Mouse (Mus musculus): ENCODE data around the gene Tango6. TPM values are rescaled to one million over a fixed set of nuclear protein-coding genes. Genes with fewer than 3 reads are reported as not detected.
"Not testable (repeated sequence)": the region's sequence is repeated elsewhere in the genome, so short reads cannot be mapped to it uniquely, and the experiment has no call there.

The Tango6 gene
- total RNA-seq, 2 experiments from 2014 or later, result 5.7 to 7.1 TPM

- DNase-seq (ENCODE audit: extremely low spot score in 1 of 2, low spot score in 1 of 2), result no peak
Observed at GRCm38 (mm10) chr8:106742321-106742720, 59.5 kb downstream of the Tango6 start.

- DNase-seq (ENCODE audit: extremely low spot score in 1 of 2, low spot score in 1 of 2), result no peak
Observed at GRCm38 (mm10) chr8:106743361-106743760, 60.5 kb downstream of the Tango6 start.

DNA sequence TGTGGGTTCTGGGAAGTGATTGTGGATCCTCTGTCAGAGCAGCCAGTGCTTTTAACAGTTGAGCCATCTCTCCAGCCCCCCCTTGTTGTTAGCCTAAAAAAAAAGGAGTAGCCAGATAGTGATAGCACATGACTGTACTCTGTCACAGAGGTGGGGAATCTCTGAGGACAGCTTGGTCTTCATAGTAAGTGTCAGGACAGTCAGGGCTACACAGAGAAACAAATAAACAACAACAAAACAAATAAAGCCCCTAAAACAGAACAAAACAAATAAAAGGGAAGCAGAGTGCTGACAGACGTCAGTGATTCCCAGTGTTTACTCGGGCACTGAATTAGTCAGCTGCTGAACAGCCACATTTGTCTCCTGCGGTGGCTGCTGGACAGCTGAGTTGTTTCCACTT lies 70.6 kb downstream of the Tango6 start:
- no peak for DNase-seq (ENCODE audit: extremely low spot score in 1 of 2, low spot score in 1 of 2)

DNA sequence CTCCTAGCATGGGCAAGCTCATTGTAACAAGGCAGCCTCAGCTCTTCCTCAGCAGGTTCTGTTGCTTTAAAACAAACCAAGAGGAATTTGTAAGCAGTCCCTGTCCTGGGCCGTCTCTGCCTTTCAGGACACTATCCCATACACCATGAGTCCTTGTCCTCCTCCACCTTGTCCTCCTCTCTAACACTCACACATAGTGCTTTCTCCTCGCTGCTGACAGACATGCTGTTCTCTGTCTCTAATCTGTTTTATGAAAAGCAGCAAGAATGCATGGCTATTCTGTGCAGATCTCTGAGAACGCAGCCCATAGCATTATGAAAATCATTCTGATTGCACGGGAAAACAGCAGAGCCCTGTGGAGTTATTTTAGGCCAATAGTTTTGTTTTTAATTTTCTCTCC lies 78.4 kb downstream of the Tango6 start:
- no peak for DNase-seq (ENCODE audit: extremely low spot score in 1 of 2, low spot score in 1 of 2)

DNA sequence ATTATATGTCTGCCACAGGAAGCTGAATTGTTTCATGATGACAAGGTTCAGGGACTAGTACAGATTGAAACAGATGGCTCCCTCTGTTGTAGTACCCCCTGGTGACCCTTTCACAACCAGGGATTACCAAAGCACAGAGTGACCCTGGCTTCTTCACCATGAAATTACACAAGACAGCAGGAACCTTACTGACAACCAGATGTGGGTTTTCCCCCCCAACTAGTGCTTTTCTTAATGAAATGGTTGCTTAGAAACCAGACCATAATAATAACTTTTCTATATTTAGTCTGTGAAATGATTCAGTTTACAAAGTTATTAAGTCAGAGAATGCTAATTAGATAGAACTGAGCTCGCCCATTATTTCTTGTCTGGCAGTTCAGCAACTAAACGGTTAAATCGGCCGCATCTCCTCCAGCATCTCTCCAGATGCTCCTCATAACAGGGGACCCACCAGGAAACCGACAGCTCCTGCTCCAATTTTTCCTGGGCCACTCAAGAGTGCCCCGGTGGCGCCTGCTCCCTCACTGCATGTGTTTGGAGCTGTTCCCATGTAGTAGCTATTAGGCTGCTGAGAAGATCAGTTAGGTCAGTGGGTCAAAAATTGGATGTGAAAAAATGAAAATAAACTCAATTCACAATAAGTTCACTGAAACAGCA lies 79.1 kb downstream of the Tango6 start:
- DNase-seq (ENCODE audit: extremely low spot score in 1 of 2, low spot score in 1 of 2), result no peak

DNA sequence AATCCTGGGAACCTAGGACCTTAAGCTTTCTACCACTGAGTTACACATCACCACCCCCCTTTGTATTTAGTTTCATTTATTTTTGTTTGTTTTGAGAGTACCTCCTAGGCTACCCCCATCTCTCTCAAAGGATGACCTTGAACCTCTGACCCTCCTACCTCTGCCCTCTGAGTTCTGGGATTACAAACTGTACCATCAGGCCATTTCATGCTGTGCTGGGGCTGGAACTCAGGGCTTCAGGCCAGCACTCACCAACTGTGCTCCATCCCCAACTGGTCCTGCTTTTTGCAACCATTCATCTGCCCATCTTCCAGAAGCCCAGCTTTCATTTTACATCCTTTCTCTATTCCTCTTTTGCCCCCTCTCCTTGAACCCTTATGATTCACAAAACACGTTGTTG lies 81.7 kb downstream of the Tango6 start:
- no peak for DNase-seq (ENCODE audit: extremely low spot score in 1 of 2, low spot score in 1 of 2)

GRCm38 (mm10) chr8:106765570-106765969 lies 82.7 kb downstream of the Tango6 start:
- DNase-seq (ENCODE audit: extremely low spot score in 1 of 2, low spot score in 1 of 2), result no peak

- no peak for DNase-seq (ENCODE audit: extremely low spot score in 1 of 2, low spot score in 1 of 2)
Observed at GRCm38 (mm10) chr8:106766736-106767135, 83.9 kb downstream of the Tango6 start.

GRCm38 (mm10) chr8:106769147-106769805 lies 86.4 kb downstream of the Tango6 start:
- DNase-seq (ENCODE audit: extremely low spot score in 1 of 2, low spot score in 1 of 2), result no peak

DNA sequence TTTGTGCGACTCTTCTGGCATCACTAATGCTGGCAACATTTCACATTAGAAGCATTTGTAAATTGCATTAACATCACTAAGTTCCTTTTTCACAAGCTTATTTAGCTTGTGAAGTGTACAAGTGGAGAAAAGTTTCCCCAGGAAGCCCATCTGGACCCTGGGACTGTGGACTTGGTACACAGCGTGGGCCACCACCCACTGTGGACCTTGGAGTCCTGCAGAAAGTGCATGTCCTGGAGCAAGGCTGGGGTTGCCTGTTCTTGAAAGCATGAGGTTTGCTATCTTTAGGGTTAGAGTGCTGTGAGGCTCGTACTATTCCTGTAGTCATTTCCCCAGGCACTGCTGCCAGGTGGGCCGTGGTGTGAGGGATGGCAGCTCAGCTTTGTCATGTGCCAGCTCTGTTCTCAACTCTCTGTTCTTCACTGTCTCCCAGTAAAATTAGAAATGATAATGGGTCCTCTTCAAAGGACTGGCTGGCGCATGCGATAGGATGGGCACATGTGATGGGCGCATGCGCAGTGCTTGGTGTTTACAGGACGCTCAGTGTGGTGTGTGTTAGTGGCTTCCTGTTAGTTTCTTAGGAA lies 87.8 kb downstream of the Tango6 start:
- DNase-seq (ENCODE audit: extremely low spot score in 1 of 2, low spot score in 1 of 2), result peak in 1 of 2 experiments; percentile 39

- DNase-seq (ENCODE audit: extremely low spot score in 1 of 2, low spot score in 1 of 2), result no peak
Observed at GRCm38 (mm10) chr8:106772094-106772493, 89.2 kb downstream of the Tango6 start.

DNA sequence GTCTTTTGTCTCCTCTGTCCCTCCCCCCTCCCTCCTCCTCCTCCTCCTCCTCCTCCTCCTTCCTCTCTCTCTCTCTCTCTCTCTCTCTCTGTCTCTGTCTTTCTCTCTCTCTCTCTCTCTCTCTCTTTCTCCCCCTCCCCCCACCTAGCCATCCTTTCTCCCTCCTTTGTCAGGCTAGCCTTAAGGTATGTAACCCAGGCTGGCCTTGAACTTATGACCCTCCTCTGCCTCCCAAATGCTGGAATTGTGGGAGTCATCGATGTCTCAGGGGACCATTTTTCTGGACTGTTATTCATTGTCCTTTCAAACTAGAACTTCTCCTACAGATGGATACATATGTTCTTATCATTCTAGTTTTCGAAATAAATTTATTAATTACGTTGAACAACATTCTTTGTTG lies 89.6 kb downstream of the Tango6 start:
- no peak for DNase-seq (ENCODE audit: extremely low spot score in 1 of 2, low spot score in 1 of 2)

GRCm38 (mm10) chr8:106774567-106775320 lies 91.9 kb downstream of the Tango6 start:
- peak in 1 of 2 experiments; percentile 44 for DNase-seq (ENCODE audit: extremely low spot score in 1 of 2, low spot score in 1 of 2)

DNA sequence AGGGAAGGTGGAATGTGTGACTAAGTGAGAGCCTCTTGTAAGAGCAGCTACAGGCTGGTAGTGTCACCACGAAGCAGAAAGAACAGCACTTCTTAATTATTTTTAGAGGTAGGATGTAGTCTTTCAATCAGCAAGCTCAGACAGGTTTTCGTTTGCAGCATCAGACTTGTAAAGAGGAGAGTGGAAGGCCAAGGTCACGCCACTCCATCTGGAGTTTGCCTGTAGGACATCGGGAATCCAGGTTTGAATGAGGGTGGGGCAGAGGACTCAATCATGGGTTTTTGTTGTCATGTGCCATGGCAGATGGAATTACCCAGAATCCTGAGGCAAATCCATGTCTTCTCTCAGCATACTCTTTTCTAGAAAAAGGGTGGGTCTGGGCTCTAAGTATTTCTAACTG lies 106.8 kb downstream of the Tango6 start:
- DNase-seq (ENCODE audit: extremely low spot score in 1 of 2, low spot score in 1 of 2), result no peak

GRCm38 (mm10) chr8:106794820-106795219 lies 112.0 kb downstream of the Tango6 start:
- DNase-seq (ENCODE audit: extremely low spot score in 1 of 2, low spot score in 1 of 2), result no peak

GRCm38 (mm10) chr8:106799821-106800220 lies 117.0 kb downstream of the Tango6 start:
- no peak for DNase-seq (ENCODE audit: extremely low spot score in 1 of 2, low spot score in 1 of 2)

GRCm38 (mm10) chr8:106801261-106801660 lies 118.4 kb downstream of the Tango6 start:
- DNase-seq (ENCODE audit: extremely low spot score in 1 of 2, low spot score in 1 of 2), result no peak

DNA sequence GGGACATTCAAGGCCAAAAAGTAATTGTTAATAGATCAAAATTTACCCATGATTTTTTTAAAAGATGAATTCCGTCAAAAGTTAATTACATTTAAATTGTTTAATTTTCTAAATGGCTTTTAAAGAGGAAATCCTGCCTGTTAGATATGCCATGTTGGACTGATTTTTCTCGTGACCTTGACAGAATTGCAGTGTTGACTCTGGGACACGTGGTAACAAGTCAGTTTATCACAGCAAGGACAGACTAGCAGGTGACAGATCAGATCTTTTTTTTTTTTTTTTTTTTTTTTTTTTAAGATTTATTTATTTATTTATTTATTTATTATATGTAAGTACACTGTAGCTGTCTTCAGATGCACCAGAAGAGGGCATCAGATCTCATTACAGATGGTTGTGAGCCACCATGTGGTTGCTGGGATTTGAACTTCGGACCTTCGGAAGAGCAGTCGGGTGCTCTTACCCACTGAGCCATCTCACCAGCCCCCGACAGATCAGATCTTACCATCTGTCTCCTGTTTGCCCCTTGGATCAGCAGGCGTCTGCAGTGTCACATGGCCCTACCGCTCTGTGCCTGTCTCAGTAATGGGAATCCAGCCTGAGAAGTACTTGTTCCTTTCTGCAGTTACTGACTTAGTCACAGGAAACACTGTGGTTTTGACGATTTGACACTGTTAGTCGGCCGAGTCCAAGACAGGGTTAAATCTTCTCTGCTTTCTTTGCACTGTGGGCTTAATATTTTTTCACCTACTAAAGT lies 119.7 kb downstream of the Tango6 start:
- DNase-seq (ENCODE audit: extremely low spot score in 1 of 2, low spot score in 1 of 2), result not testable (repeated sequence)

GRCm38 (mm10) chr8:106805859-106806258 lies 123.0 kb downstream of the Tango6 start:
- no peak for DNase-seq (ENCODE audit: extremely low spot score in 1 of 2, low spot score in 1 of 2)

DNA sequence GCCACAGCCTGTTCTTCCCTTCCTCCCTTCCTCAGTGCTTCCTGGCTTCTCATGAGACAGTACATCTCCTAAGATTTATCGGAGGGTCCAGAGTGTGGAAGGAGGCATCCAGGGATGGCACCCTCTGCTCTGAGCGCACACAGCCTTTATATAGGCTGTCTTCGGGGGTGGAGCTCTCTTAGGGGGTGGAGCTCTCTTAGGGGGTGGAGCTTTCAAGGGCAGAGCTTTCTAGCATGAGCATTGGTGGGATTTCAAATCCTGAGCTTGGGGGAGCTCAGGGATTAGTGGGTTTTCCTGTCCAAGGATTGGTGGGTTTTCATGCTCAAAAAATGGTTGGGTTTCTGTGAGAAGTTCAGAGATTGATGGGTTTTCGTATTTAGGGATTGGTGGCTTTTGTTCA lies 124.6 kb downstream of the Tango6 start:
- no peak for DNase-seq (ENCODE audit: extremely low spot score in 1 of 2, low spot score in 1 of 2)

Data from layer of hippocampus, postnatal 25 days (tissue).